Mouse (Mus musculus) midbrain, embryonic 12.5 days (tissue): ENCODE measurements around the gene Stag3. TPM values are rescaled to one million over a fixed set of nuclear protein-coding genes. Genes with fewer than 3 reads are reported as not detected.

ENCODE experiments used
- ATAC-seq: fragments of 200-750 bp; cut with Nextera tagmentation; 2 replicates; pipeline ENCODE4 v1.8.0; 2017; ENCODE audit warnings: low read depth, moderate TSS enrichment, moderate library complexity; ENCODE audit not compliant: low FRiP score
- H3K27ac ChIP-seq: fragments of 300-500 bp; sonication (generic); replicated peaks from 2 replicates; pipeline ENCODE4 v1.5.1; 2016; ENCODE audit warnings: mild to moderate bottlenecking
- H3K27me3 ChIP-seq: fragments of 300-500 bp; sonication (generic); 2 replicates; pipeline ENCODE4 v1.6.1; 2016; ENCODE audit warnings: mild to moderate bottlenecking
- H3K36me3 ChIP-seq: fragments of 300-500 bp; sonication (generic); 2 replicates; pipeline ENCODE4 v1.6.1; 2016
- H3K4me1 ChIP-seq: fragments of 300-500 bp; sonication (generic); 2 replicates; pipeline ENCODE4 v1.6.1; 2016
- H3K4me2 ChIP-seq: fragments of 300-500 bp; sonication (generic); replicated peaks from 2 replicates; pipeline ENCODE4 v1.6.1; 2016; ENCODE audit warnings: mild to moderate bottlenecking, moderate library complexity
- H3K4me3 ChIP-seq: fragments of 300-500 bp; sonication (generic); 2 replicates; pipeline ENCODE4 v1.5.1; 2016; ENCODE audit warnings: mild to moderate bottlenecking
- H3K9ac ChIP-seq: fragments of 300-500 bp; sonication (generic); replicated peaks from 2 replicates; pipeline ENCODE4 v1.6.1; 2016; ENCODE audit warnings: mild to moderate bottlenecking, moderate library complexity
- H3K9me3 ChIP-seq: fragments of 300-500 bp; sonication (generic); 2 replicates; pipeline ENCODE4 v1.6.1; 2016; ENCODE audit warnings: mild to moderate bottlenecking
- WGBS: fragments of 180-500 bp; shearing (Covaris S2); methylation state at CpG from one replicate; pipeline ENCODE4 v1.1.7; 2016; 5-methylcytosine and 5-hydroxymethylcytosine counted together
- polyA plus RNA-seq: library from polyadenylated mRNA; unstranded; fragments of >200 nt; fragmentation: Nextera tagmentation; extraction: Ambion mirVana; gene quantifications from 2 replicates; pipeline ENCODE4 v1.2.1, GENCODE M21; 2016

Gene Stag3
- polyA plus RNA-seq, 1 experiment from 2014 or later: 4.0 TPM

- Histone ChIP-seq H3K27me3 (no peaks in the 10 kb centered on the region), H3K9ac (no peak overlapping the region), H3K9me3 (no peaks in the 10 kb centered on the region), H3K4me1 (no peaks in the 10 kb centered on the region), H3K4me2 (no peak overlapping the region), H3K4me3 (no peak overlapping the region), H3K27ac (no peak overlapping the region), H3K36me3 (no peaks in the 10 kb centered on the region)
- no peak for ATAC-seq
- 90% methylated on average over 3 of the region's 3 CpGs for WGBS
Measured at GRCm38 (mm10) chr5:138312795-138313194, 32.8 kb downstream of the Stag3 start.

- Histone ChIP-seq H3K4me3 (no peak within 1 kb of the TSS), H3K9ac (no peak within 1 kb of the TSS), H3K27me3 (no peaks in the 10 kb centered on the region), H3K4me2 (no peak within 1 kb of the TSS), H3K4me1 (no peaks in the 10 kb centered on the region), H3K27ac (no peak within 1 kb of the TSS), H3K36me3 (no peaks in the 10 kb centered on the region), H3K9me3 (no peaks in the 10 kb centered on the region)
- 91% methylated on average over 2 of the region's 2 CpGs for WGBS
- ATAC-seq: no peak
Measured at GRCm38 (mm10) chr5:138341661-138342060, 61.6 kb downstream of the Stag3 start, which contains the start of gene Pvrig. TSS of gene Pvrig (plus strand) at chr5:138341961.

- WGBS: 93% methylated on average over 3 of the region's 3 CpGs
- Histone ChIP-seq H3K9me3 (no peaks in the 10 kb centered on the region), H3K9ac (no peak overlapping the region), H3K4me2 (no peak overlapping the region), H3K27ac (no peak overlapping the region), H3K4me3 (no peak overlapping the region), H3K27me3 (no peaks in the 10 kb centered on the region), H3K4me1 (no peaks in the 10 kb centered on the region), H3K36me3 (no peaks in the 10 kb centered on the region)
- no peak for ATAC-seq
Measured at GRCm38 (mm10) chr5:138343216-138343615, 63.2 kb downstream of the Stag3 start.

Other genes with a start within 250 kb of the Stag3 start
- not detected in 2 replicates for gene Smok3c, start 227.0 kb upstream of the Stag3 start, polyA plus RNA-seq
- 39.6 and 43.0 TPM in 2 replicates for gene Zkscan1, start 195.2 kb upstream of the Stag3 start, polyA plus RNA-seq
- gene Zscan21, start 163.3 kb upstream of the Stag3 start, polyA plus RNA-seq: 109 TPM in 2 replicates
- gene Zfp113, start 124.5 kb upstream of the Stag3 start, polyA plus RNA-seq: 46.3 and 47.0 TPM in 2 replicates
- 280 and 295 TPM in 2 replicates for gene Cops6, start 119.2 kb upstream of the Stag3 start, polyA plus RNA-seq
- gene Ap4m1, start 108.2 kb upstream of the Stag3 start, polyA plus RNA-seq: 27.9 and 28.2 TPM in 2 replicates
- 250 and 269 TPM in 2 replicates for gene Mcm7, start 107.8 kb upstream of the Stag3 start, polyA plus RNA-seq
- gene Taf6, start 92.8 kb upstream of the Stag3 start, polyA plus RNA-seq: 121 and 129 TPM in 2 replicates
- 43.9 and 47.7 TPM in 2 replicates for gene Cnpy4, start 92.8 kb upstream of the Stag3 start, polyA plus RNA-seq
- 11.6 and 12.2 TPM in 2 replicates for gene Mblac1, start 85.9 kb upstream of the Stag3 start, polyA plus RNA-seq
- not detected in 2 replicates for gene Nxpe5, start 54.3 kb upstream of the Stag3 start, polyA plus RNA-seq
- 51.2 and 57.8 TPM in 2 replicates for gene Lamtor4, start 24.8 kb upstream of the Stag3 start, polyA plus RNA-seq
- 18.8 and 20.3 TPM in 2 replicates for gene BC037034, start 16.2 kb upstream of the Stag3 start, polyA plus RNA-seq
- 4.6 and 5.2 TPM in 2 replicates for gene Gal3st4, start 7.4 kb upstream of the Stag3 start, polyA plus RNA-seq
- gene Gm43720, start 282 bp upstream of the Stag3 start, polyA plus RNA-seq: 0.13 TPM in 1 of 2 replicates, not detected in the other
- gene Gpc2, start 235 bp upstream of the Stag3 start, polyA plus RNA-seq: 152 and 160 TPM in 2 replicates
- gene Pvrig, start 61.7 kb downstream of the Stag3 start, polyA plus RNA-seq: not detected in 2 replicates
- gene Zfp157, start 161.2 kb downstream of the Stag3 start, polyA plus RNA-seq: 64.4 and 70.5 TPM in 2 replicates